Mouse (Mus musculus) urinary bladder, adult 18-20 months (tissue): Measurements from ENCODE around the gene Tbcc.

ENCODE experiments used
- DNase-seq, 2 experiments: peaks; one replicate each; pipeline ENCODE4 v3.0.0; 2022; ENCODE audit warnings: low spot score in 2 of 2, mixed read lengths in 2 of 2

The Tbcc gene

GRCm38 (mm10) chr17:46903876-46904490 lies 13.5 kb downstream of the Tbcc start:
- DNase-seq, result peak; percentile 56 to 59

GRCm38 (mm10) chr17:46910186-46910585 lies 19.7 kb downstream of the Tbcc start, which contains the start of gene Prph2:
Gene Prph2, plus strand, starts transcription at chr17:46910459.
- DNase-seq, result no peak

- DNase-seq, result no peak
Observed at GRCm38 (mm10) chr17:46912331-46912730, 21.8 kb downstream of the Tbcc start.

- no peak for DNase-seq
Observed at GRCm38 (mm10) chr17:46915129-46915528, 24.6 kb downstream of the Tbcc start.

GRCm38 (mm10) chr17:46918951-46919350 lies 28.5 kb downstream of the Tbcc start:
- no peak for DNase-seq

GRCm38 (mm10) chr17:46920855-46921254 lies 30.4 kb downstream of the Tbcc start:
- no peak for DNase-seq

GRCm38 (mm10) chr17:46926192-46926591 lies 35.7 kb downstream of the Tbcc start:
- no peak for DNase-seq

- DNase-seq, result no peak
Observed at GRCm38 (mm10) chr17:46926941-46927340, 36.5 kb downstream of the Tbcc start.

GRCm38 (mm10) chr17:46927781-46928180 lies 37.3 kb downstream of the Tbcc start:
- DNase-seq, result no peak

GRCm38 (mm10) chr17:46929277-46929676 lies 38.8 kb downstream of the Tbcc start:
- DNase-seq, result no peak

GRCm38 (mm10) chr17:46929897-46930296 lies 39.4 kb downstream of the Tbcc start:
- no peak for DNase-seq

- DNase-seq, result peak in 1 of 2 experiments; percentile 36
Observed at GRCm38 (mm10) chr17:46932961-46933360, 42.5 kb downstream of the Tbcc start.

- DNase-seq, result no peak
Observed at GRCm38 (mm10) chr17:46933557-46934348, 43.3 kb downstream of the Tbcc start.

GRCm38 (mm10) chr17:46940461-46940860 lies 50.0 kb downstream of the Tbcc start:
- DNase-seq, result no peak
